In genomic region chrX:19168983-19169382, GRCm38 (mm10) we compare ENCODE assay signal across 14 mouse cellular contexts.
"Had no signal": no experiment of that assay in that cellular context is flagged by ENCODE, and none has a peak within 500 bp of the region (broad histone marks: within the 10 kb centered on the region; RNA-seq: fewer than 3 reads in every experiment).

No protein-coding gene starts in this region.

- H3K36me3 ChIP-seq: midbrain, embryonic 13.5 days; midbrain, embryonic 15.5 days; neural tube, embryonic 13.5 days; neural tube, embryonic 15.5 days had no signal

- H3K9me3 ChIP-seq: megakaryocyte, embryonic 14.5 days; midbrain, embryonic 13.5 days; midbrain, embryonic 15.5 days; neural tube, embryonic 13.5 days; neural tube, embryonic 15.5 days had no signal

- DNase-seq: lung, embryonic 14.5 days; lung, postnatal 10 days; lung, postnatal 4 days; retina, postnatal 1 day; right cerebral cortex, adult 18-20 months; right cerebral cortex, postnatal 25 days; right cerebral cortex, postnatal 4 days; spleen, adult 18-20 months had no signal

- ATAC-seq: midbrain, embryonic 13.5 days; midbrain, embryonic 15.5 days had no signal

- H3K4me3 ChIP-seq: midbrain, embryonic 13.5 days; midbrain, embryonic 15.5 days; neural tube, embryonic 13.5 days; neural tube, embryonic 15.5 days had no signal

- H3K27me3 ChIP-seq: megakaryocyte, embryonic 14.5 days; midbrain, embryonic 13.5 days; midbrain, embryonic 15.5 days; neural tube, embryonic 13.5 days; neural tube, embryonic 15.5 days had no signal

- H3K27ac ChIP-seq: midbrain, embryonic 13.5 days; midbrain, embryonic 15.5 days; neural tube, embryonic 13.5 days; neural tube, embryonic 15.5 days had no signal

- H3K4me1 ChIP-seq: midbrain, embryonic 13.5 days; midbrain, embryonic 15.5 days; neural tube, embryonic 13.5 days; neural tube, embryonic 15.5 days had no signal

- H3K9ac ChIP-seq: lung, embryonic 14.5 days; midbrain, embryonic 13.5 days; midbrain, embryonic 15.5 days; neural tube, embryonic 13.5 days; neural tube, embryonic 15.5 days had no signal

- H3K4me2 ChIP-seq: lung, embryonic 14.5 days; midbrain, embryonic 11.5 days; midbrain, embryonic 13.5 days; midbrain, embryonic 15.5 days; neural tube, embryonic 13.5 days; neural tube, embryonic 15.5 days had no signal
